Mouse (Mus musculus) heart, embryonic 15.5 days (tissue): ENCODE measurements around the gene Notch1. TPM values are rescaled to one million over a fixed set of nuclear protein-coding genes. Genes with fewer than 3 reads are reported as not detected.
A peak's percentile ranks its signal among the peaks of the same experiment; 100 is the strongest.

Experiments used
- ATAC-seq: fragments of 200-750 bp; cut with Nextera tagmentation; replicated peaks from 2 replicates; pipeline ENCODE4 v1.8.0; 2017; ENCODE audit warnings: low read depth, moderate TSS enrichment; ENCODE audit not compliant: insufficient number of reproducible peaks, insufficient read depth, low FRiP score
- H3K27ac ChIP-seq: fragments of 300-500 bp; sonication (generic); 2 replicates; pipeline ENCODE4 v1.5.1; 2015; ENCODE audit warnings: mild to moderate bottlenecking, inconsistent platforms
- H3K27me3 ChIP-seq: fragments of 300-500 bp; sonication (generic); 2 replicates; pipeline ENCODE4 v1.6.1; 2015; ENCODE audit warnings: inconsistent platforms
- H3K36me3 ChIP-seq: fragments of 300-500 bp; sonication (generic); 2 replicates; pipeline ENCODE4 v1.6.1; 2015; ENCODE audit warnings: mild to moderate bottlenecking, inconsistent platforms
- H3K4me1 ChIP-seq: fragments of 300-500 bp; sonication (generic); replicated peaks from 2 replicates; pipeline ENCODE4 v1.6.1; 2015; ENCODE audit warnings: inconsistent platforms
- H3K4me2 ChIP-seq: fragments of 300-500 bp; sonication (generic); 2 replicates; pipeline ENCODE4 v1.6.1; 2015; ENCODE audit warnings: inconsistent platforms, mild to moderate bottlenecking, moderate library complexity
- H3K4me3 ChIP-seq: fragments of 300-500 bp; sonication (generic); 2 replicates; pipeline ENCODE4 v1.5.1; 2015; ENCODE audit warnings: mild to moderate bottlenecking, inconsistent platforms
- H3K9ac ChIP-seq: fragments of 300-500 bp; sonication (generic); 2 replicates; pipeline ENCODE4 v1.6.1; 2015; ENCODE audit warnings: mild to moderate bottlenecking, inconsistent platforms
- H3K9me3 ChIP-seq: fragments of 300-500 bp; sonication (generic); replicated peaks from 2 replicates; pipeline ENCODE4 v1.6.1; 2016; ENCODE audit warnings: inconsistent platforms
- WGBS: fragments of 180-500 bp; shearing (Covaris S2); methylation state at CpG from one replicate; pipeline ENCODE4 v1.1.7; 2015; ENCODE audit warnings: mixed read lengths; 5-methylcytosine and 5-hydroxymethylcytosine counted together
- polyA plus RNA-seq: library from polyadenylated mRNA; unstranded; fragments of >200 nt; fragmentation: Nextera tagmentation; extraction: Ambion mirVana; gene quantifications from 2 replicates; pipeline ENCODE4 v1.2.1, GENCODE M21; 2015

Notch1 gene
- polyA plus RNA-seq = 10.8 and 24.2 TPM in 2 replicates

GRCm38 (mm10) chr2:26516275-26516674 is at the start of gene Notch1:
Notch1 (minus strand) TSS chr2:26516663.
- 7% methylated on average over 12 of the region's 12 CpGs for WGBS
- peak within 1 kb of the TSS; percentile 38 for H3K9ac ChIP-seq
- peak within 1 kb of the TSS; percentile 29 for H3K4me3 ChIP-seq
- no peaks in the 10 kb centered on the region for H3K9me3 ChIP-seq
- peak within 1 kb of the TSS; percentile 78 for H3K27ac ChIP-seq
- H3K27me3 ChIP-seq = no peaks in the 10 kb centered on the region
- H3K4me2 ChIP-seq = peak within 1 kb of the TSS; percentile 53
- no peaks in the 10 kb centered on the region for H3K36me3 ChIP-seq
- ATAC-seq = peak; percentile 84
- H3K4me1 ChIP-seq = peaks cover 28% of the 10 kb centered on the region

GRCm38 (mm10) chr2:26566221-26566620 is 49.8 kb upstream of the Notch1 start:
- H3K27me3 ChIP-seq = no peaks in the 10 kb centered on the region
- no peak overlapping the region for H3K4me2 ChIP-seq
- H3K9ac ChIP-seq = no peak overlapping the region
- no peaks in the 10 kb centered on the region for H3K9me3 ChIP-seq
- WGBS = 11% methylated on average over 4 of the region's 4 CpGs
- H3K27ac ChIP-seq = no peak overlapping the region
- no peaks in the 10 kb centered on the region for H3K36me3 ChIP-seq
- peak; percentile 28; the same call in 1 of the 2 replicates for ATAC-seq
- H3K4me3 ChIP-seq = no peak overlapping the region
- peaks cover 15% of the 10 kb centered on the region for H3K4me1 ChIP-seq

DNA sequence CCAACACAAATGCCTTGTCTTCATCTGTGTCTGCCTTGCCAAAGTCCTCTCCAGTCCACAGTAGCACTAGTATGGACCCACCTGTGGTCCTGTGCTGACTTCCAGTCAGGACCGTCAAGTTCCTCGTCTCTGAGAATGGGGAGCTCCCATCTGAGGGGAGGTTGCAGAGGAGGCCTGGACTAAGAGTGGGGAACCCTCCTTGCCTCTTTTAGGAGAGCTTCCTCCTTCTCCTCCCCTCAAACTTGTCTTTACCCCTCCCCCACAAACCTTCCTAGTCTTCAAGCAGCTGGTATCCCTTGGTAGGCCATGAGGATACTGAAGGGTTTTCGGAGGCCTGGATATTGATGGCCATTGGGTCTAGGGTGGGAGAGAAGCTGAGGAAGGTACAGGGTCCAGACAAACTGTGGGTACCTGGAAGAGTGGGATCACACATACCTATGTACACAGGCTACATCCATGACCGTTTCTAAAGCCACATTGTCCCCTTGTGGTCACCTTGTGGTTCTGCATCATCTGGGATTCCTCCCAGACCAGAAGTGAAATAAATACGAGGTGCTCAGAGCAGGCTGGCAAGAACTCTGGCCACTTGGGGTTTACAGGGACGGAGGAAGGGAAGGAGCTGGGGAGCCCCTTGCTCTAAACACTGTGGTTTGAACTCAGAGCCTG is 45.0 kb upstream of the Notch1 start:
- H3K9me3 ChIP-seq = no peaks in the 10 kb centered on the region
- no peak overlapping the region for H3K4me2 ChIP-seq
- no peaks in the 10 kb centered on the region for H3K36me3 ChIP-seq
- 37% methylated on average over 6 of the region's 6 CpGs for WGBS
- no peaks in the 10 kb centered on the region for H3K27me3 ChIP-seq
- peaks cover 22% of the 10 kb centered on the region for H3K4me1 ChIP-seq
- no peak overlapping the region for H3K27ac ChIP-seq
- no peak overlapping the region for H3K4me3 ChIP-seq
- no peak overlapping the region for H3K9ac ChIP-seq
- peak; percentile 56; the same call in 1 of the 2 replicates for ATAC-seq

- H3K4me1 ChIP-seq = peaks cover 28% of the 10 kb centered on the region
- no peak overlapping the region for H3K9ac ChIP-seq
- no peaks in the 10 kb centered on the region for H3K27me3 ChIP-seq
- no peaks in the 10 kb centered on the region for H3K9me3 ChIP-seq
- H3K4me2 ChIP-seq = no peak overlapping the region
- H3K36me3 ChIP-seq = no peaks in the 10 kb centered on the region
- 82% methylated on average over 5 of the region's 5 CpGs for WGBS
- no peak overlapping the region for H3K27ac ChIP-seq
- no peak overlapping the region for H3K4me3 ChIP-seq
- no peak for ATAC-seq
Measured at GRCm38 (mm10) chr2:26560506-26560905, 44.0 kb upstream of the Notch1 start.

GRCm38 (mm10) chr2:26556535-26556993 is 40.1 kb upstream of the Notch1 start:
- Histone ChIP-seq H3K4me1 (peaks cover 51% of the 10 kb centered on the region), H3K27me3 (no peaks in the 10 kb centered on the region), H3K9me3 (no peaks in the 10 kb centered on the region), H3K36me3 (no peaks in the 10 kb centered on the region), H3K27ac (peak overlapping the region; percentile 71), H3K9ac (no peak overlapping the region), H3K4me3 (no peak overlapping the region), H3K4me2 (peak overlapping the region; percentile 32)
- 31% methylated on average over 4 of the region's 4 CpGs for WGBS
- peak; percentile 24 for ATAC-seq

DNA sequence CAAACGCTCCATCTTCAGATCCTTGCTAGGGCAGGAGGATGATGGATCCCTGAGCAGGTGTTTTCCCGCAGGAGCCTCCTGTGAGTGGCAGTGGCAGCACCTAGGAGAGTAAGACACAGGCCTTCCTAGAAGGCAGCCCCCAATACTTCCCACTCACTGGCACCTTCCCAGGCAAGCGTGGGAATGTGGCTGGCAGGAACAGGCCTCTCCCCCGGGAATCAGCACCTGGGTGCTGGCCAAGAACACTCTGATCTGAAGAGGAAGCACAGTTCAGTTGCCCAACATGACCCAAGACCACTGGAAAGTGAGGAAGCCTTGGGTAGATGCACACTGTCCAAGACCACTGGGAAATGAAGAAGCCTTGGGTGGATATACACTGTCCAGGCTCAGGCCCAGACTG is 38.6 kb upstream of the Notch1 start:
- no peak overlapping the region for H3K4me2 ChIP-seq

GRCm38 (mm10) chr2:26553904-26554303 is 37.4 kb upstream of the Notch1 start:
- no peak for ATAC-seq
- 76% methylated on average over 9 of the region's 9 CpGs for WGBS
- Histone ChIP-seq H3K27me3 (no peaks in the 10 kb centered on the region), H3K27ac (no peak overlapping the region), H3K9me3 (no peaks in the 10 kb centered on the region), H3K36me3 (no peaks in the 10 kb centered on the region), H3K9ac (no peak overlapping the region), H3K4me3 (no peak overlapping the region), H3K4me2 (no peak overlapping the region), H3K4me1 (peaks cover 63% of the 10 kb centered on the region)

More for the DNA sequence above, 38.6 kb upstream of the Notch1 start:
- Histone ChIP-seq H3K4me1 (peaks cover 56% of the 10 kb centered on the region), H3K27ac (peak overlapping the region; percentile 24; the same call in 1 of the 2 replicates), H3K9me3 (no peaks in the 10 kb centered on the region), H3K27me3 (no peaks in the 10 kb centered on the region), H3K9ac (no peak overlapping the region), H3K4me3 (no peak overlapping the region), H3K36me3 (no peaks in the 10 kb centered on the region)
- 48% methylated on average over 4 of the region's 4 CpGs for WGBS
- no peak for ATAC-seq

DNA sequence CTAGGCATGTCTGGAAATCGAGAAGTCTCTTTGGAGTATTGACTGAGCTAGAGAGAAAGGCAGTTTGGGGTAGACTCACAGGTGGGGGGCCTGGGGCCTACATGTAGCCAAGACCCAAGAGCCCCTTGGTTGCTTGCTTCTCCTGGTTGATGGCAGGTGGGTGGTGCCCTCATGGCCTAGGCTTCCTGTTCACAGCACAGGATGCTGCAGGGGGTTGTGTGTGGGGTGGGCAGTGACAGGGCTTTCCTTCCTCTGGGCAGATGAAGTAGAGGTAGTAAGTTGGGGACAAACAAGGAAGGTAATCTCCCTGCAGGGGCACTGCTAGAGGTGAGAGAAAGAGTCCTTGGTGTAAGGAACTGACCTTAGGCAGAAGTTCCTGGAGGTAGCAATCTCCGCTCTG is 35.6 kb upstream of the Notch1 start:
- H3K9ac ChIP-seq = no peak overlapping the region
- H3K4me2 ChIP-seq = no peak overlapping the region
- no peak overlapping the region for H3K4me3 ChIP-seq
- no peaks in the 10 kb centered on the region for H3K36me3 ChIP-seq
- no peaks in the 10 kb centered on the region for H3K27me3 ChIP-seq
- no peaks in the 10 kb centered on the region for H3K9me3 ChIP-seq
- no peak for ATAC-seq
- peak overlapping the region; percentile 51; the same call in 1 of the 2 replicates for H3K27ac ChIP-seq
- WGBS = 84% methylated on average over 2 of the region's 2 CpGs
- peaks cover 72% of the 10 kb centered on the region for H3K4me1 ChIP-seq

DNA sequence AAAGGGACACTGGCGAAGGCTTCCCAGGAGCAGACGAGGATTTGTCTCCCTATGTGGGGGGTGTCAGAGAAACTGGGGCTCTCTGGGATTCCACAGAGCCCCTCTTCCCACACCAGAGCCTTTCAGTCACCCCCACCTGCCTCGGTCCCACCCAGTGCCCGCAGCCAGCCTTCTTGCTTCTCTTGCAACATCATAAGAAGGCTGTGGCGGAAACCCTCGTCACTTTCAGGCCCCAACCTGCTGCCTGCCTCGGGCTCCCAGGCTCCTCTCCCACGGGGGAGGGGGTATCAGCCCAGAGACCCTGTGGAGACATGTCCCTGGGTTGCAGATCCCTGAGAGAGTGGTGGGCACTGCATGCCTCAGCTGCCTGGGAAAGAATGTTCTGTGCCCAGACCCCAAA is 35.0 kb upstream of the Notch1 start:
- peak overlapping the region; percentile 51 for H3K27ac ChIP-seq
- WGBS = 64% methylated on average over 8 of the region's 8 CpGs
- H3K4me3 ChIP-seq = no peak overlapping the region
- H3K9me3 ChIP-seq = no peaks in the 10 kb centered on the region
- H3K9ac ChIP-seq = no peak overlapping the region
- peaks cover 67% of the 10 kb centered on the region for H3K4me1 ChIP-seq
- H3K4me2 ChIP-seq = no peak overlapping the region
- ATAC-seq = no peak
- no peaks in the 10 kb centered on the region for H3K36me3 ChIP-seq
- H3K27me3 ChIP-seq = no peaks in the 10 kb centered on the region

DNA sequence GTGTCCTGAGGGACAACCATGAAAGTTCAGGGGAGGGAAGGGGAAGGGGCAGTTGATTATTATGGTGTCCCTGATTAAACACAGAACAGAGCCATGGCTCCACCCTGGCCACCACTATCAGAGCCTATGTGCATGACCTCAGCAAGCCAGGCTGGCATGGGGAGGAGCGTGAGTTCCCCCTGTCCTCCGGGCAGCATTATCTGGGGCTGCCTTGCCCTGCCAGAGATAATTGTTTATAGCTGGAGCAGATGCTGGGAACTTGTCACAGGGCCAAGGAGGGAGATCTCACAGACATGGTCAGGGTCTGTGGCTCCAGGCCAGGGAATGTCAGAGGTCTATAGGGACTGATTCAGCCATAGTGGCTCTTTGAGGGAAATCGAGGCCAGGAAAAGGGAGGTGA is 34.3 kb upstream of the Notch1 start:
- Histone ChIP-seq H3K4me3 (no peak overlapping the region), H3K4me1 (peaks cover 60% of the 10 kb centered on the region), H3K9me3 (no peaks in the 10 kb centered on the region), H3K27ac (peak overlapping the region; percentile 51), H3K4me2 (no peak overlapping the region), H3K9ac (no peak overlapping the region), H3K36me3 (no peaks in the 10 kb centered on the region), H3K27me3 (no peaks in the 10 kb centered on the region)
- peak; percentile 39; the same call in 1 of the 2 replicates for ATAC-seq
- WGBS = 28% methylated on average over 3 of the region's 3 CpGs

- 41% methylated on average over 3 of the region's 3 CpGs for WGBS
- no peak overlapping the region for H3K4me3 ChIP-seq
- peak overlapping the region; percentile 51 for H3K27ac ChIP-seq
- H3K36me3 ChIP-seq = no peaks in the 10 kb centered on the region
- H3K27me3 ChIP-seq = no peaks in the 10 kb centered on the region
- no peak overlapping the region for H3K9ac ChIP-seq
- no peak overlapping the region for H3K4me2 ChIP-seq
- ATAC-seq = no peak
- H3K4me1 ChIP-seq = peaks cover 54% of the 10 kb centered on the region
- no peaks in the 10 kb centered on the region for H3K9me3 ChIP-seq
Measured at GRCm38 (mm10) chr2:26550205-26550604, 33.7 kb upstream of the Notch1 start.

GRCm38 (mm10) chr2:26549801-26550200 is 33.3 kb upstream of the Notch1 start:
- no peak overlapping the region for H3K4me3 ChIP-seq
- H3K9me3 ChIP-seq = no peaks in the 10 kb centered on the region
- no peak overlapping the region for H3K4me2 ChIP-seq
- no peaks in the 10 kb centered on the region for H3K27me3 ChIP-seq
- H3K9ac ChIP-seq = no peak overlapping the region
- peak overlapping the region; percentile 51 for H3K27ac ChIP-seq
- H3K4me1 ChIP-seq = peaks cover 51% of the 10 kb centered on the region
- H3K36me3 ChIP-seq = no peaks in the 10 kb centered on the region
- ATAC-seq = no peak
- 71% methylated on average over 10 of the region's 10 CpGs for WGBS
